Mouse (Mus musculus): ENCODE measurements around the gene Morn2. TPM values are rescaled to one million over a fixed set of nuclear protein-coding genes. Genes with fewer than 3 reads are reported as not detected.

The Morn2 gene
- total RNA-seq (2014; rRNA removed), result 26.4 and 33.2 TPM in 2 replicates
- 42.2 and 47.8 TPM in 2 replicates for polyA plus RNA-seq (2015; fragmentation: Nextera tagmentation; extraction: Ambion mirVana)

GRCm38 (mm10) chr17:80290074-80290657, at the start of gene Morn2, which contains the start of gene Dhx57:
TSS of gene Morn2 (plus strand) at chr17:80290203.
TSS of gene Dhx57 (minus strand) at chr17:80290476.
- Histone ChIP-seq H3K36me3 (ENCODE audit: insufficient read depth) (no peaks in the 10 kb centered on the region), H3K9me3 (ENCODE audit: low read length) (no peaks in the 10 kb centered on the region), H3K27ac (ENCODE audit: low read depth, low read length) (peak within 1 kb of the TSS; percentile 95), H3K4me3 (ENCODE audit: low read depth, low read length) (peak within 1 kb of the TSS; percentile 95), H3K9ac (peak within 1 kb of the TSS; percentile 98), H3K27me3 (ENCODE audit: insufficient read depth, low read length) (no peaks in the 10 kb centered on the region), H3K4me1 (ENCODE audit: insufficient read depth) (peaks cover 5% of the 10 kb centered on the region), H3K4me2 (ENCODE audit: low read depth) (peak within 1 kb of the TSS; percentile 67)
- ATAC-seq (peak; percentile 98), DNase-seq (peak; percentile 96)
- no peak for TF ChIP-seq CTCF (IDR thresholded peaks at IDR 0.05; ENCODE audit: low read depth)
- WGBS, result 2% methylated on average over 35 of the region's 35 CpGs

- Histone ChIP-seq H3K4me2 (ENCODE audit: low read depth) (no peak overlapping the region), H3K9me3 (ENCODE audit: low read length) (no peaks in the 10 kb centered on the region), H3K4me3 (ENCODE audit: low read depth, low read length) (no peak overlapping the region), H3K9ac (no peak overlapping the region), H3K36me3 (ENCODE audit: insufficient read depth) (peaks cover 85% of the 10 kb centered on the region), H3K4me1 (ENCODE audit: insufficient read depth) (no peaks in the 10 kb centered on the region), H3K27ac (ENCODE audit: low read depth, low read length) (no peak overlapping the region), H3K27me3 (ENCODE audit: insufficient read depth, low read length) (no peaks in the 10 kb centered on the region)
- ATAC-seq (no peak), DNase-seq (no peak)
- TF ChIP-seq CTCF (IDR thresholded peaks at IDR 0.05; ENCODE audit: low read depth), result no peak
- 91% methylated on average over 9 of the region's 9 CpGs for WGBS
Observed at GRCm38 (mm10) chr17:80241594-80241993, 48.4 kb upstream of the Morn2 start.

- DNase-seq (no peak), ATAC-seq (no peak)
- Histone ChIP-seq H3K4me3 (ENCODE audit: low read depth, low read length) (no peak overlapping the region), H3K27ac (ENCODE audit: low read depth, low read length) (no peak overlapping the region), H3K27me3 (ENCODE audit: insufficient read depth, low read length) (no peaks in the 10 kb centered on the region), H3K36me3 (ENCODE audit: insufficient read depth) (peaks cover 91% of the 10 kb centered on the region), H3K9me3 (ENCODE audit: low read length) (no peaks in the 10 kb centered on the region), H3K9ac (no peak overlapping the region), H3K4me1 (ENCODE audit: insufficient read depth) (no peaks in the 10 kb centered on the region), H3K4me2 (ENCODE audit: low read depth) (no peak overlapping the region)
- 91% methylated on average over 13 of the region's 13 CpGs for WGBS
- TF ChIP-seq CTCF (IDR thresholded peaks at IDR 0.05; ENCODE audit: low read depth), result no peak
Observed at GRCm38 (mm10) chr17:80243116-80243515, 46.9 kb upstream of the Morn2 start.

GRCm38 (mm10) chr17:80252757-80253525, 37.1 kb upstream of the Morn2 start:
- 87% methylated on average over 13 of the region's 13 CpGs for WGBS

GRCm38 (mm10) chr17:80254421-80254820, 35.6 kb upstream of the Morn2 start:
- TF ChIP-seq CTCF (IDR thresholded peaks at IDR 0.05; ENCODE audit: low read depth), result no peak
- Histone ChIP-seq H3K9ac (no peak overlapping the region), H3K9me3 (ENCODE audit: low read length) (no peaks in the 10 kb centered on the region), H3K36me3 (ENCODE audit: insufficient read depth) (peaks cover 87% of the 10 kb centered on the region), H3K4me3 (ENCODE audit: low read depth, low read length) (no peak overlapping the region), H3K27ac (ENCODE audit: low read depth, low read length) (no peak overlapping the region), H3K4me2 (ENCODE audit: low read depth) (no peak overlapping the region), H3K27me3 (ENCODE audit: insufficient read depth, low read length) (no peaks in the 10 kb centered on the region), H3K4me1 (ENCODE audit: insufficient read depth) (no peaks in the 10 kb centered on the region)
- WGBS, result 92% methylated on average over 5 of the region's 5 CpGs
- DNase-seq (no peak), ATAC-seq (no peak)

More at GRCm38 (mm10) chr17:80252757-80253525, 37.1 kb upstream of the Morn2 start:
- H3K9me3 ChIP-seq (ENCODE audit: low read length), result no peaks in the 10 kb centered on the region
- H3K4me3 ChIP-seq (ENCODE audit: low read depth, low read length), result no peak overlapping the region
- H3K9ac ChIP-seq, result no peak overlapping the region
- DNase-seq, result no peak
- ATAC-seq, result no peak
- H3K27me3 ChIP-seq (ENCODE audit: insufficient read depth, low read length), result no peaks in the 10 kb centered on the region
- H3K36me3 ChIP-seq (ENCODE audit: insufficient read depth), result peaks cover 87% of the 10 kb centered on the region
- no peaks in the 10 kb centered on the region for H3K4me1 ChIP-seq (ENCODE audit: insufficient read depth)
- TF ChIP-seq CTCF (IDR thresholded peaks at IDR 0.05; ENCODE audit: low read depth), result no peak
- H3K4me2 ChIP-seq (ENCODE audit: low read depth), result no peak overlapping the region
- H3K27ac ChIP-seq (ENCODE audit: low read depth, low read length), result no peak overlapping the region

- no peak for DNase-seq
- Histone ChIP-seq H3K36me3 (ENCODE audit: insufficient read depth) (peaks cover 87% of the 10 kb centered on the region), H3K4me3 (ENCODE audit: low read depth, low read length) (no peak overlapping the region), H3K9ac (no peak overlapping the region), H3K27ac (ENCODE audit: low read depth, low read length) (no peak overlapping the region), H3K27me3 (ENCODE audit: insufficient read depth, low read length) (no peaks in the 10 kb centered on the region), H3K4me1 (ENCODE audit: insufficient read depth) (no peaks in the 10 kb centered on the region), H3K9me3 (ENCODE audit: low read length) (no peaks in the 10 kb centered on the region), H3K4me2 (ENCODE audit: low read depth) (no peak overlapping the region)
- 56% methylated on average over 13 of the region's 13 CpGs for WGBS
- no peak for TF ChIP-seq CTCF (IDR thresholded peaks at IDR 0.05; ENCODE audit: low read depth)
- ATAC-seq, result no peak
Observed at GRCm38 (mm10) chr17:80255208-80255607, 34.8 kb upstream of the Morn2 start.

- no peak for ATAC-seq
- no peak overlapping the region for H3K9ac ChIP-seq
- no peak for DNase-seq
- H3K36me3 ChIP-seq (ENCODE audit: insufficient read depth), result peaks cover 84% of the 10 kb centered on the region
- 90% methylated on average over 4 of the region's 4 CpGs for WGBS
- H3K27ac ChIP-seq (ENCODE audit: low read depth, low read length), result no peak overlapping the region
- H3K4me2 ChIP-seq (ENCODE audit: low read depth), result no peak overlapping the region
- no peak for TF ChIP-seq CTCF (IDR thresholded peaks at IDR 0.05; ENCODE audit: low read depth)
- H3K9me3 ChIP-seq (ENCODE audit: low read length), result no peaks in the 10 kb centered on the region
- no peak overlapping the region for H3K4me3 ChIP-seq (ENCODE audit: low read depth, low read length)
- H3K27me3 ChIP-seq (ENCODE audit: insufficient read depth, low read length), result no peaks in the 10 kb centered on the region
- H3K4me1 ChIP-seq (ENCODE audit: insufficient read depth), result no peaks in the 10 kb centered on the region
Observed at GRCm38 (mm10) chr17:80267065-80267464, 22.9 kb upstream of the Morn2 start.
